Mouse (Mus musculus) midbrain, postnatal 0 days (tissue): Measurements from ENCODE around the gene Zdhhc6. TPM values are rescaled to one million over a fixed set of nuclear protein-coding genes. Genes with fewer than 3 reads are reported as not detected.
A peak's percentile ranks its signal among the peaks of the same experiment; 100 is the strongest.

Experiments used
- ATAC-seq: fragments of 200-750 bp; cut with Nextera tagmentation; 2 replicates; pipeline ENCODE4 v1.8.0; 2017; ENCODE audit warnings: moderate number of reproducible peaks, mild to moderate bottlenecking, moderate TSS enrichment, moderate library complexity; ENCODE audit not compliant: low FRiP score
- DNase-seq: peaks from one replicate; pipeline ENCODE4 v3.0.0-alpha.2; 2015; ENCODE audit warnings: low spot score
- H3K27ac ChIP-seq: fragments of 300-500 bp; sonication (generic); 2 replicates; pipeline ENCODE4 v1.5.1; 2014; ENCODE audit warnings: low read depth, mild to moderate bottlenecking, low read length, mixed read lengths
- H3K27me3 ChIP-seq: fragments of 300-500 bp; sonication (generic); 2 replicates; pipeline ENCODE4 v1.6.1; 2014; ENCODE audit warnings: low read length, control low read depth, mixed read lengths; ENCODE audit not compliant: insufficient read depth
- H3K36me3 ChIP-seq: fragments of 300-500 bp; sonication (generic); 2 replicates; pipeline ENCODE4 v1.6.1; 2014; ENCODE audit warnings: low read length, control low read depth, mixed read lengths; ENCODE audit not compliant: insufficient read depth
- H3K4me1 ChIP-seq: fragments of 300-500 bp; sonication (generic); 2 replicates; pipeline ENCODE4 v1.6.1; 2014; ENCODE audit warnings: mild to moderate bottlenecking, control low read depth, antibody characterized with exemption, low read length, mixed read lengths; ENCODE audit not compliant: insufficient read depth
- H3K4me2 ChIP-seq: fragments of 300-500 bp; sonication (generic); 2 replicates; pipeline ENCODE4 v1.6.1; 2014; ENCODE audit warnings: low read depth, mild to moderate bottlenecking, low read length, mixed read lengths; ENCODE audit not compliant: poor library complexity, severe bottlenecking
- H3K4me3 ChIP-seq: fragments of 300-500 bp; sonication (generic); 2 replicates; pipeline ENCODE4 v1.5.1; 2014; ENCODE audit warnings: low read depth, mild to moderate bottlenecking, low read length, moderate library complexity
- H3K9ac ChIP-seq: fragments of 300-500 bp; sonication (generic); replicated peaks from 2 replicates; pipeline ENCODE4 v1.6.1; 2014; ENCODE audit warnings: mild to moderate bottlenecking, low read length, moderate library complexity, mixed read lengths; ENCODE audit not compliant: poor library complexity, severe bottlenecking
- H3K9me3 ChIP-seq: fragments of 300-500 bp; sonication (generic); 2 replicates; pipeline ENCODE4 v1.6.1; 2016; ENCODE audit warnings: low read length, control low read depth
- CTCF ChIP-seq: IDR thresholded peaks from 2 replicates; pipeline ENCODE4 v1.5.1; 2016; ENCODE audit warnings: antibody characterized with exemption, mild to moderate bottlenecking
- whole genome bisulfite sequencing: fragments of 180-500 bp; shearing (Covaris S2); extraction: QIAGEN DNeasy Blood & Tissue Kit; methylation state at CpG from one replicate; pipeline ENCODE4 v1.1.7; 2014; 5-methylcytosine and 5-hydroxymethylcytosine counted together
- polyA plus RNA-seq: library from polyadenylated mRNA; unstranded; fragments of >200 nt; fragmentation: Nextera tagmentation; extraction: Ambion mirVana; gene quantifications from 2 replicates; pipeline ENCODE4 v1.2.1, GENCODE M21; 2015
- total RNA-seq: library from RNA; depleted of rRNA; stranded (reverse); fragments of >200 nt; gene quantifications from 2 replicates; pipeline ENCODE4 v1.2.3, GENCODE M21; 2014

The Zdhhc6 gene
- total and polyA plus RNA-seq, 2 experiments from 2014 or later, result 41.4 to 48.1 TPM

DNA sequence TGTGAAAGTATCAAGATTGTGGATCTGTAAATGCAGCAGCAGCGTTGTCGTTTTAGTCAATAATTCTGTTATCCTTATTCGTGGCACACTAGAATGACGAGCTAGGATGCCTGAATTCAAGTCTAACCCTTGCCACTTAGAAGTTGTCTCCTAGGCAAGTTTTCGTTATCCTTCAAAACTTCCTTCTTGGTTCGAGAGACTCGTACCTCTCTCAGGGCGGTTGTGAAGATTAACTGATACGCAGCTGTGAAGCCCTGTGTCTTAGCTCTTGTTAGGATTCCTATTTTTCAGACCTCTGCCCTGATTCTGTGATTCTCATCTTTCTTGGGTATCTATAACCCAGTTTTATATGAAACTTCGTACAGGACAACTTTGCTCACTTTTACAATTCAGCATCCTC, 1.1 kb upstream of the Zdhhc6 start:
- Histone ChIP-seq H3K9ac (peak overlapping the region; percentile 79; the same call in 1 of the 2 replicates), H3K36me3 (peaks cover 3% of the 10 kb centered on the region; the same call in 1 of the 2 replicates), H3K27ac (no peak overlapping the region), H3K9me3 (no peaks in the 10 kb centered on the region), H3K27me3 (no peaks in the 10 kb centered on the region), H3K4me2 (peak overlapping the region; percentile 84), H3K4me3 (peak overlapping the region; percentile 94), H3K4me1 (peaks cover 9% of the 10 kb centered on the region; the same call in 1 of the 2 replicates)
- WGBS, result 57% methylated on average over 10 of the region's 10 CpGs
- DNase-seq, result no peak
- no peak for ATAC-seq
- TF ChIP-seq CTCF, result no peak

DNA sequence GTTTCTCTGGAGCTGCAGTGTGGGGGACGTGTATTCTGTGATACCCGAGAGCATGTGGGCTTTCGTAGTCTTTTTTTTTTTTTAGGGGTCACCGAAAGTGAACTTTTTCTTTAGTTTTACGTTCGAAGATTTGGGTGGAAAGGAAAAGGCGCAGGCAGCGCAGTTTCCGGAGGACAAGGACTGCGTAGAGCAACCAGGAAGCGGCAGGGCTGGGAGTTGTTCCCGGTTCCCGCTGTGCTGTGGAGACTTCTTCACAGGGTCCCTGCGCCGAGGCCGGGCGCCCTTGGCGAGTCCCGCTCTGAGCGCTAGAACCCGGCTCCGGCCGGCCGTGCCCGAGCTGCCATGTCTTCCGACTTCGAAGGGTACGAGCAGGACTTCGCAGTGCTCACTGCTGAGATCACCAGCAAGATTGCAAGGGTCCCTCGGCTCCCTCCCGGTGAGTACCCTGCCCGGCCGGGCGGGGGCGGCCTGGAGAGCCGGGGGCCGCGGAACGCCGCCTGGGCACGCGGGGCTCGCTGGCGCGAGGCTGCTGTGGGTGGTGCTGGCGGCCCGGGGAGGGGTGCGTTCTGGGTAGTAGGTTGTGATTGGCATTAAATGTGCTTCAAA, 380 bp upstream of the Zdhhc6 start, which contains the start of gene Vti1a:
Gene Vti1a (plus strand): TSS at position 187 of the 606 bp plus-strand sequence.
- ATAC-seq, result peak; percentile 90
- H3K9ac ChIP-seq, result peak within 1 kb of the TSS; percentile 79
- H3K27me3 ChIP-seq, result no peaks in the 10 kb centered on the region
- peaks cover 3% of the 10 kb centered on the region; the same call in 1 of the 2 replicates for H3K36me3 ChIP-seq
- WGBS, result under 1% methylated on average over 48 of the region's 48 CpGs
- peak within 1 kb of the TSS; percentile 84 for H3K4me2 ChIP-seq
- peak; percentile 51 for TF ChIP-seq CTCF
- H3K9me3 ChIP-seq, result no peaks in the 10 kb centered on the region
- peaks cover 9% of the 10 kb centered on the region; the same call in 1 of the 2 replicates for H3K4me1 ChIP-seq
- peak within 1 kb of the TSS; percentile 79 for H3K27ac ChIP-seq
- DNase-seq, result peak; percentile 97
- H3K4me3 ChIP-seq, result peak within 1 kb of the TSS; percentile 94

DNA sequence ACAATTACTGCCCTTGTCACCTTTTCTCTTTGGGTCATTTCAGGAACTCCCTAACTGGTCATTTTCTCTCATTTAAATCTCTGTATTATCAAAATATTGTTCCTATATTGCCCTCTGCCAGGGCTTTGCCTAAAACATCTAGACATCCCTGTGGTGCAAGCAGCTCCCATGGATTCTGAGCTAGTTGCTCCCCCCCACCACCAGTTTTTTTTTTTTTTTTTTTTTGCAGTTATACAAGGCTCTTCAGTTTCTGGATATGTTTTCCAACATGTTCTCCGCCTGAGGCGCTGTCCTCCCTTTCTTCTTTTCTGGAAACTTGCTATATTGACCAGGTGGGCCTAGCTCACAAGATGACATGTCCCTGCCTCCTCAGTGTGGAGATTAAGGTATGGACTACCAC, 2.2 kb downstream of the Zdhhc6 start:
- H3K4me2 ChIP-seq, result no peak overlapping the region
- H3K9me3 ChIP-seq, result no peaks in the 10 kb centered on the region
- peaks cover 9% of the 10 kb centered on the region; the same call in 1 of the 2 replicates for H3K4me1 ChIP-seq
- H3K36me3 ChIP-seq, result peaks cover 20% of the 10 kb centered on the region
- no peak overlapping the region for H3K27ac ChIP-seq
- H3K9ac ChIP-seq, result no peak overlapping the region
- WGBS, result 93% methylated on average over 2 of the region's 2 CpGs
- H3K4me3 ChIP-seq, result no peak overlapping the region
- TF ChIP-seq CTCF, result no peak
- H3K27me3 ChIP-seq, result no peaks in the 10 kb centered on the region
- DNase-seq, result no peak
- no peak for ATAC-seq

GRCm38 (mm10) chr19:55311874-55312273, 4.0 kb downstream of the Zdhhc6 start:
- H3K4me3 ChIP-seq, result no peak overlapping the region
- TF ChIP-seq CTCF, result no peak
- ATAC-seq (no peak), DNase-seq (no peak)
- no peaks in the 10 kb centered on the region for H3K9me3 ChIP-seq
- peaks cover 6% of the 10 kb centered on the region; the same call in 1 of the 2 replicates for H3K4me1 ChIP-seq
- H3K4me2 ChIP-seq, result no peak overlapping the region
- no peaks in the 10 kb centered on the region for H3K27me3 ChIP-seq
- H3K36me3 ChIP-seq, result peaks cover 22% of the 10 kb centered on the region
- H3K27ac ChIP-seq, result no peak overlapping the region
- 91% methylated on average over 8 of the region's 8 CpGs for WGBS
- H3K9ac ChIP-seq, result no peak overlapping the region

DNA sequence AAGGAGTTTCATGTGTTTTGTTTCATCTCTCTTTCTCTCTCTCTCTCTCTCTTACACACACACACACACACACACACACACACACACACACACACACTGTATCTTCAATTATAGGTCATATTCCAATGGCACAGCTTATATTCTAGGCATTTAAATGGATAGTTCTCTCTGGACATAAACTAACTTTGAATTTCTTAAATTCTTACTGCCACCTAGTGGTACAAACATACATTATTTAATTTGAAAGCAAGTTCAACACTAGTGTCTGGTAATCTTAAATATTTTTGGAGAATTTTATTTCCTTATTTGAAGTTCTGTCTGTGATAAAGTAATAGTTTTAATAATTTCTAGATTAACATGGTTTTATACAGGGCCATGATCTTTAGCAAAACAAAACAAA, 10.8 kb downstream of the Zdhhc6 start:
- no peaks in the 10 kb centered on the region for H3K27me3 ChIP-seq
- peak; percentile 69 for TF ChIP-seq CTCF
- no peak overlapping the region for H3K4me2 ChIP-seq
- no peaks in the 10 kb centered on the region for H3K9me3 ChIP-seq
- no peaks in the 10 kb centered on the region for H3K4me1 ChIP-seq
- peaks cover 47% of the 10 kb centered on the region for H3K36me3 ChIP-seq
- ATAC-seq (no peak), DNase-seq (peak; percentile 36)
- H3K27ac ChIP-seq, result no peak overlapping the region
- H3K4me3 ChIP-seq, result no peak overlapping the region
- H3K9ac ChIP-seq, result no peak overlapping the region

- TF ChIP-seq CTCF, result no peak
- ATAC-seq (no peak), DNase-seq (no peak)
- 91% methylated on average over 3 of the region's 3 CpGs for WGBS
- H3K27me3 ChIP-seq, result no peaks in the 10 kb centered on the region
- H3K36me3 ChIP-seq, result peaks cover 40% of the 10 kb centered on the region
- no peak overlapping the region for H3K4me2 ChIP-seq
- no peak overlapping the region for H3K4me3 ChIP-seq
- H3K9ac ChIP-seq, result no peak overlapping the region
- no peaks in the 10 kb centered on the region for H3K9me3 ChIP-seq
- no peak overlapping the region for H3K27ac ChIP-seq
- H3K4me1 ChIP-seq, result no peaks in the 10 kb centered on the region
These were observed 15.3 kb downstream of the Zdhhc6 start for GRCm38 (mm10) chr19:55300525-55300924.
